Mouse (Mus musculus) liver, embryonic 11.5 days (tissue): ENCODE measurements around the gene Egfl8. TPM values are rescaled to one million over a fixed set of nuclear protein-coding genes. Genes with fewer than 3 reads are reported as not detected.
A peak's percentile ranks its signal among the peaks of the same experiment; 100 is the strongest.

ENCODE experiments used
- ATAC-seq: fragments of 200-750 bp; cut with Nextera tagmentation; replicated peaks from 2 replicates; pipeline ENCODE4 v1.8.0; 2017; ENCODE audit warnings: moderate number of reproducible peaks, mild to moderate bottlenecking, moderate TSS enrichment, moderate library complexity; ENCODE audit not compliant: low FRiP score
- DNase-seq: peaks from one replicate; pipeline ENCODE4 v3.0.0-alpha.2; 2017; ENCODE audit warnings: low spot score
- H3K27ac ChIP-seq: fragments of 300-500 bp; sonication (generic); 2 replicates; pipeline ENCODE4 v1.5.1; 2014; ENCODE audit warnings: mild to moderate bottlenecking, low read depth, low read length, control low read depth
- H3K27me3 ChIP-seq: fragments of 300-500 bp; sonication (generic); replicated peaks from 2 replicates; pipeline ENCODE4 v1.6.1; 2014; ENCODE audit warnings: low read length, mixed read lengths; ENCODE audit not compliant: control insufficient read depth, insufficient read depth
- H3K36me3 ChIP-seq: fragments of 300-500 bp; sonication (generic); 2 replicates; pipeline ENCODE4 v1.6.1; 2014; ENCODE audit warnings: mild to moderate bottlenecking, low read length, moderate library complexity, mixed read lengths; ENCODE audit not compliant: control insufficient read depth, insufficient read depth
- H3K4me1 ChIP-seq: fragments of 300-500 bp; sonication (generic); replicated peaks from 2 replicates; pipeline ENCODE4 v1.6.1; 2014; ENCODE audit warnings: low read length, mixed read lengths; ENCODE audit not compliant: control insufficient read depth, insufficient read depth
- H3K4me2 ChIP-seq: fragments of 300-500 bp; sonication (generic); 2 replicates; pipeline ENCODE4 v1.6.1; 2014; ENCODE audit warnings: mild to moderate bottlenecking, control low read depth, moderate library complexity
- H3K4me3 ChIP-seq: fragments of 300-500 bp; sonication (generic); 2 replicates; pipeline ENCODE4 v1.5.1; 2014; ENCODE audit warnings: low read depth, low read length, control low read depth
- H3K9ac ChIP-seq: fragments of 300-500 bp; sonication (generic); 2 replicates; pipeline ENCODE4 v1.6.1; 2014; ENCODE audit warnings: low read depth, low read length, control low read depth
- H3K9me3 ChIP-seq: fragments of 300-500 bp; sonication (generic); 2 replicates; pipeline ENCODE4 v1.6.1; 2016; ENCODE audit warnings: low read length, inconsistent platforms, mixed read lengths; ENCODE audit not compliant: control insufficient read depth
- WGBS: fragments of 180-500 bp; shearing (Covaris S2); extraction: QIAGEN DNeasy Blood & Tissue Kit; methylation state at CpG from one replicate; pipeline ENCODE4 v1.1.7; 2014; 5-methylcytosine and 5-hydroxymethylcytosine counted together
- polyA plus RNA-seq: library from polyadenylated mRNA; unstranded; fragments of >200 nt; fragmentation: Nextera tagmentation; extraction: Ambion mirVana; gene quantifications from 2 replicates; pipeline ENCODE4 v1.2.1, GENCODE M21; 2014

The Egfl8 gene
- polyA plus RNA-seq, 1 experiment from 2014 or later, result 1.6 TPM

DNA sequence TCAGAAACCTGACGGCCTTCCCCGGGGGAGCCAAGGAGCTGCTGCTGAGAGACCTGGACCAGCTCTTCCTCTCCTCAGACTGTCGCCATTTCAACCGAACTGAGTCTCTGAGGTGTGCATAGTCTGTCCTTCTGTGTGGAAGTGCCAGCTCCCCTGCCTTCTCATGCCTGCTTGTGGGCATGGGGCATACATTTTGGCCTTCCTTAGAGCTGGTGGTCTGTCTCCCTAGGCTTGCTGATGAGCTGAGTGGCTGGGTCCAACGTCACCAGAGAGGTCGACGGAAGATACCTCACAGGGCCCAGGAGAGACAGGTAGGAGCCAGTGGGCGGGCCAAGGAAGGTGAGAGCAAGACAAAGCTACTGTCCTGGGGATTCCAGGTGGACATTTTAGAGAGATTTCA is 37.2 kb upstream of the Egfl8 start:
- DNase-seq, result no peak
- ATAC-seq, result no peak
- Histone ChIP-seq H3K4me3 (no peak overlapping the region), H3K4me2 (no peak overlapping the region), H3K9me3 (no peaks in the 10 kb centered on the region), H3K36me3 (peaks cover 26% of the 10 kb centered on the region), H3K27me3 (no peaks in the 10 kb centered on the region; the same call in 1 of the 2 replicates), H3K9ac (no peak overlapping the region), H3K27ac (no peak overlapping the region), H3K4me1 (peaks cover 6% of the 10 kb centered on the region)
- WGBS, result 88% methylated on average over 8 of the region's 8 CpGs

DNA sequence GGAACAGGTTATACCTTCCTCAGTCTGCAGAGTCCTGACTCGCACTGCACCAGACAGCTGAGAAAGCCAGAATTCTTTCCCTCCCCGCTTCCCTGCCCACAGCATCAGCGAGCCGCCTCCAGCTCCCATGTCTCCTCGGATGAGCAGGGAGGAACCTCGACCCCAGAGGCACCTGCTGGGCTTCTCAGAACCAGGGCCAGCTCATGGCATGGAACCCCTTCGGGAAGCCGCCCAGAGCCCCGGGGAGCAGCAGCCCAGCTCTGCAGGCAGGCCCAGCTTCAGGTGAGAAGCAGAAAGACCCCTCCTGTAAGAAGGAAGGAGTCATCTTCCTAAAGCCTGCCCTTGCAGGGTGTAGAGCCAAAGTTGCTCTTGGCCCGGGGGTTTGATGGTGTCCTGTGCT is 36.8 kb upstream of the Egfl8 start:
- no peak for ATAC-seq
- H3K36me3 ChIP-seq, result peaks cover 26% of the 10 kb centered on the region

DNA sequence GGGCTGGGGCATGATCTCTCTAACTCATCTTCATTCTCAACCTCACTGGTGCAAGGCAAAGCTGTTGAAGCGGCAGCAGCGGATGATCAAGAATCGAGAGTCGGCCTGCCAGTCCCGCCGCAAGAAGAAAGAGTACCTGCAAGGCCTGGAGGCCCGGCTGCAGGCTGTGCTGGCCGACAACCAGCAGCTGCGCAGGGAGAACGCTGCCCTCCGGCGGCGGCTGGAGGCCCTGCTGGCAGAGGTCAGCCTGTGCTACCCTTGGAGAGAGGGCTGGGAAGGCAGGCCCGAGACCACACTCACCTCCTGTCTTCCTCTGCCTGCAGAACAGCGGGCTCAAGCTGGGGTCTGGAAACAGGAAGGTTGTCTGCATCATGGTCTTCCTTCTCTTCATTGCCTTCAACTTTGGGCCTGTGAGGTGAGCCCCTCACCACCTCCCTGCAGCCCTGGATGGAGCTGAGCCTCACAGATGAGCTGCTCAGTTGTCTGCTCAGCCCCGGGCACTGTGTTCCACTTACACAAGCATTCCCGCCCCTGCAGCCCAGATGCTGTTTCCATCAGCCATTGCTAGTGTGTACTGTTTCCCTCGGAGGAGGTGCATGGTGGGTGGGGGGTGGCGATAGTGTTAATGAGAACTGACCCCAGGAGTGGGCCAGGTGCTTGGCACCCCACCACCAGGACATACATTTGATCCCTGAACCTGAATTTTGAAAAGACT is 35.9 kb upstream of the Egfl8 start:
- WGBS, result 56% methylated on average over 19 of the region's 19 CpGs
- no peaks in the 10 kb centered on the region for H3K27me3 ChIP-seq
- peaks cover 26% of the 10 kb centered on the region for H3K36me3 ChIP-seq
- H3K9ac ChIP-seq, result no peak overlapping the region
- peaks cover 9% of the 10 kb centered on the region for H3K4me1 ChIP-seq
- H3K27ac ChIP-seq, result no peak overlapping the region
- DNase-seq, result no peak
- ATAC-seq, result no peak
- no peaks in the 10 kb centered on the region for H3K9me3 ChIP-seq
- no peak overlapping the region for H3K4me3 ChIP-seq
- H3K4me2 ChIP-seq, result no peak overlapping the region

More for the DNA sequence above, 36.8 kb upstream of the Egfl8 start:
- Histone ChIP-seq H3K27me3 (no peaks in the 10 kb centered on the region; the same call in 1 of the 2 replicates), H3K4me1 (peaks cover 9% of the 10 kb centered on the region), H3K4me2 (no peak overlapping the region), H3K4me3 (no peak overlapping the region), H3K27ac (no peak overlapping the region), H3K9me3 (no peaks in the 10 kb centered on the region), H3K9ac (no peak overlapping the region)
- DNase-seq, result no peak
- WGBS, result 94% methylated on average over 10 of the region's 10 CpGs

DNA sequence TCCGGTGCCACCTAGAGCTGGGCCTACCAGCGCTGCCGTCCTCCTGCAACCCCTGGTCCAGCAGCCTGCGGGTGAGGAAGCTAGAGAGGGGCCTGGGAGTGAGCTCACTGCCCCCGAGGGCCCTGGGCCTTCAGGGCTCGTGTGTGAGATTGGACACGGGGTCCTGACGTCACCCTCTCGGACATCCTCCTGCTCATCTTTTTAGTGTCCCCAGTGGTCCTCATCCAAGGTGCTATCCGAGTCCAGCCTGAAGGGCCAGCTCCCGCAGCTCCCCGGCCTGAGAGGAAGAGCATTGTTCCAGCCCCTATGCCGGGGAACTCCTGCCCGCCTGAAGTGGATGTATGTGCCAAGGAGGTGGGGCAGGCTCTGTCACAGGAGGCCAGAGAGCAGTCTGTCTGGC is 35.0 kb upstream of the Egfl8 start:
- ATAC-seq, result no peak
- Histone ChIP-seq H3K4me1 (peaks cover 16% of the 10 kb centered on the region), H3K27me3 (no peaks in the 10 kb centered on the region), H3K4me2 (no peak overlapping the region), H3K9ac (no peak overlapping the region), H3K36me3 (peaks cover 28% of the 10 kb centered on the region), H3K27ac (no peak overlapping the region), H3K9me3 (no peaks in the 10 kb centered on the region), H3K4me3 (no peak overlapping the region)
- no peak for DNase-seq
- 93% methylated on average over 14 of the region's 14 CpGs for WGBS

DNA sequence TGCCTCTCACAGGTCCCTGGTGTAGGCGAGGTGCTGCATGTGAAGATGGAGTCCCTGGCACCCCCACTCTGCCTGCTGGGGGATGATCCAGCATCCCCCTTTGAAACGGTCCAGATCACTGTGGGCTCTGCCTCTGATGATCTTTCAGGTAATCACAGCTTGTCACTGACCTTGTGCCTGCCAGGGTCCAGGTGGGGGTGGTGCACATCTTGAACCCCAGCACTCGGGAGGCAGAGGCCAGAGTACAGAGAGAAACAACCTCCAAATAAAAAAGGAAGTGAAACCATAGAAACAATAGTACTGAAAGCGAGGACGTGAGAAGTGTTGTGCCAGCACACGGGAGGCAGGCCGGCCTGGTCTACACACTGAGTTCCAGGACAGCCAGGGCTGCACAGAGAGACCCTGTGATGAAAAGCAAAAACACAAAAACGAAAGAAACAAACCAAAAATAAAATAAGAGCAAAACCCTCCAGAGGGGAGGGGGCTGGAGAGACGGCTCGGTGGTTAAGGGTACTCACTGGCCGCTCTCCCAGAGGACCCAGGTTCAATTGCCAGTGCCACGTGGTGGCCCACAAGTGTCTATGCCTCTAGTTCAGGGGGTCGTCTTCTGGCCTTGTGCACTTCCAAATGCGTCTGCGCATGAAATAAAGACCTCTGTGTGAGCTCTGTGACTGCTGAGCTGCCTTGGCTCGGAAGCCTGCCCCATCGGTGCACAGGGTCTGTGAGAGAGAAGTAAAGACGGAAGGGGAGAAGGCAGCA is 33.5 kb upstream of the Egfl8 start:
- Histone ChIP-seq H3K9ac (no peak overlapping the region), H3K4me2 (no peak overlapping the region), H3K9me3 (no peaks in the 10 kb centered on the region), H3K27me3 (no peaks in the 10 kb centered on the region), H3K27ac (no peak overlapping the region), H3K4me1 (peaks cover 19% of the 10 kb centered on the region), H3K4me3 (no peak overlapping the region), H3K36me3 (peaks cover 28% of the 10 kb centered on the region)
- ATAC-seq (no peak), DNase-seq (no peak)
- WGBS, result 83% methylated on average over 18 of the region's 18 CpGs

DNA sequence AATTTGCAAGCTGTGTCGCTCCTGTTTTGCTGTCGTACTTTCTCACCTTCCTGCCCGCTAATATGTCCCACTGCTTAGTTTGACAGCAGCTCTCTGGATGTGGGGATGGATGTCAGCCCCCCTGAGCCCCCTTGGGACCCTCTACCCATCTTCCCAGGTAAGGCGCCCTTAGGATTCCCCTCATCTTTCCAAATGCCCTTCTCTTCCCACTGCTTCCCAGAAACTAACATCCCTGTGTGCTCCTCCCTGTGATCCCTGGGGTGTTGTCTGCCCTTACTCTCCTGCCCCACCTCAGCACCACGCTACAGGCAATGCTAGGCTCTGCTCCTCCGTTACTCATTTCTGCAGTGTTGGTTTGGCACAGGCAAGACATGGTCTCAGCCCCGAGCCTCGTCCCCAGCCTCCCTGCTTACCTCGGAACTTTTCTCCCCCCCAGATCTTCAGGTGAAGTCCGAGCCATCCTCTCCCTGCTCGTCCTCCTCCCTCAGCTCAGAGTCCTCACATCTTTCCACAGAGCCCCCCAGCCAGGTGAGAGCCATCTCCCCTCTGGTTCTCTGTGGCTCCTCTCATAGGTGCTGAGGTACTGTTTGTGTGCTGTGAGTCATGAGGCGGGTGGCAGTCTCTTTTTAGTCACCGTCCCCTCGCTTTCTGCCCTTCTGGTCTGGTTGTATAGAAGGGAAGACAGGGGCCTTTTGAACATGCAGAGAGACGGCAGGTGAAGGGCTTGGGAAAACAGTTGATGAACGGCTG is 32.5 kb upstream of the Egfl8 start:
- WGBS, result 83% methylated on average over 16 of the region's 16 CpGs
- peak overlapping the region; percentile 71 for H3K4me3 ChIP-seq

DNA sequence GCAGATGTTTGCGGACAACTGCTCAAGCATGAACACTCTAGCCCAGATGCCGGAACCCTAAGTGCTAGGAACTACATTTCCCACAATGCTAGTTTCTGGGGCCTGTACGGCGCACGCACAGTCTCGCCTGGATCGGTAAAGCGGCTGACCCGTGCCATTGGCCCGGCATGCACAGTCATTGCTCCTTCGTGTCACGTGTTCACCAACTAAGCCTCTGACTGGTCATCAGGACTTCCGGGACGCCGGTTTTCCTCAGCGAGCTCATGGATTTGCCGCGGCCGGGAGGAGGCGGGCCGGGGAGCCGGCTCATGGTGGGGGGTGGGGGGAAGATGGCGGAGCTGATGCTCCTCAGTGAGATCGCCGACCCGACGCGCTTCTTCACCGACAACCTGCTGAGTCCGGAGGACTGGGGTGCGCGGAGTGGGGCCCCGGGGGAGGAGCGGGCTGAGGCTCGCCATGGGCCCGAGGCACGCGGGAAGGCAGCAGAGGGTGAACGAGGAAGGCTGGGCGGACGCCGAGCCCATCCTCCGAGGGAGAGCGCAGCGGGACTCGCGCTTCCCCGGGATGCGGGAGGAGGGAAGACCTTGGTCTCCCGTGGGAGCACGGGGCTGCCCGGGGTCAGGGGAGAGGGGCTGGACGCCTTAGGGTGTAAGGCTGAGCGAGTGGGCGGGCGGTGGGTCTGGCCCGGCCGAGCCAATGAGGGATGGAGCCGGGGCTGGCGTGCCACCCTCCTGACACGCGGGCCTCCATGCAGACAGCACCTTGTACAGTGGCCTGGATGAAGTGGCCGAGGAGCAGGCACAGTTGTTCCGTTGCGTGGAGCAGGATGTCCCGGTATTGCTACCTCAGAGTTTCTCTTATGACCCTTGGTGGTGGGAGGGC is 31.4 kb upstream of the Egfl8 start, which contains the start of gene Atf6b:
TSS of gene Atf6b (plus strand) at position 241 of the 882 bp plus-strand sequence.
- Histone ChIP-seq H3K4me1 (peaks cover 19% of the 10 kb centered on the region), H3K9ac (peak within 1 kb of the TSS; percentile 74), H3K36me3 (peaks cover 25% of the 10 kb centered on the region), H3K27me3 (no peaks in the 10 kb centered on the region), H3K4me3 (peak within 1 kb of the TSS; percentile 71), H3K27ac (peak within 1 kb of the TSS; percentile 34), H3K4me2 (peak within 1 kb of the TSS; percentile 79), H3K9me3 (no peaks in the 10 kb centered on the region)
- WGBS, result 1% methylated on average over 66 of the region's 66 CpGs
- DNase-seq (peak; percentile 87), ATAC-seq (peak; percentile 94)

More for the DNA sequence above, 32.5 kb upstream of the Egfl8 start:
- no peak for ATAC-seq
- Histone ChIP-seq H3K27me3 (no peaks in the 10 kb centered on the region), H3K4me1 (peaks cover 19% of the 10 kb centered on the region), H3K4me2 (peak overlapping the region; percentile 79), H3K9ac (peak overlapping the region; percentile 74; the same call in 1 of the 2 replicates), H3K36me3 (peaks cover 28% of the 10 kb centered on the region), H3K27ac (no peak overlapping the region), H3K9me3 (no peaks in the 10 kb centered on the region)
- DNase-seq, result no peak
